Mouse (Mus musculus) thymus, postnatal 14 days (tissue): ENCODE measurements around the gene Sipa1l1.

Experiments used
- DNase-seq: peaks from one replicate; pipeline ENCODE4 v3.0.0; 2021

The Sipa1l1 gene

GRCm38 (mm10) chr12:82340196-82340918, 171.2 kb downstream of the Sipa1l1 start:
- DNase-seq = no peak

DNA sequence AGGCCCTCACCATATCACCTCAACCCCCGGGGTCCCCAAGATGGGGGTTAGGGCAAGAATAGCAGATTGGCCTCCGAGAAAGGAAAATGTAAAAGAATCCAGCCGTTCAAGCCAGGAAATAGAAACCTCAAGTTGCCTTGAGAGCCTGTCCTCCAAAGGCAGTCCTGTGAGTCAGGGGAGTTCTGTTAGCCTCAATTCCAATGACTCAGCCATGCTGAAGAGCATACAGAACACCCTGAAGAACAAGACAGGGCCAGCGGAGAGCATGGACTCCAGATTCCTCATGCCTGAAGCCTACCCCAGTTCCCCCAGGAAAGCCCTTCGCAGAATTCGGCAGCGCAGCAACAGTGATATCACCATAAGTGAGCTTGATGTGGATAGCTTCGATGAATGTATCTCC, 172.1 kb downstream of the Sipa1l1 start:
- DNase-seq = no peak

DNA sequence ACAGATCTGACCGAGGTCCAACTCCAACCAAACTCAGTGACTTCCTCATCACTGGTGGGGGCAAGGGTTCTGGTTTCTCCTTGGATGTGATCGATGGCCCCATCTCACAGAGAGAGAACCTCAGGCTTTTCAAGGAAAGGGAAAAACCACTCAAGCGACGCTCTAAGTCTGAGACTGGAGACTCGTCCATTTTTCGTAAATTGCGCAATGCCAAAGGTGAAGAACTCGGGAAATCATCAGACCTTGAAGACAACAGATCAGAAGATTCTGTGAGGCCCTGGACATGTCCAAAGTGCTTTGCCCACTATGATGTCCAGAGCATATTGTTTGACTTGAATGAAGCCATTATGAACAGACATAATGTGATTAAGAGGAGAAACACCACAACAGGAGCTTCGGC, 172.6 kb downstream of the Sipa1l1 start:
- DNase-seq = no peak

DNA sequence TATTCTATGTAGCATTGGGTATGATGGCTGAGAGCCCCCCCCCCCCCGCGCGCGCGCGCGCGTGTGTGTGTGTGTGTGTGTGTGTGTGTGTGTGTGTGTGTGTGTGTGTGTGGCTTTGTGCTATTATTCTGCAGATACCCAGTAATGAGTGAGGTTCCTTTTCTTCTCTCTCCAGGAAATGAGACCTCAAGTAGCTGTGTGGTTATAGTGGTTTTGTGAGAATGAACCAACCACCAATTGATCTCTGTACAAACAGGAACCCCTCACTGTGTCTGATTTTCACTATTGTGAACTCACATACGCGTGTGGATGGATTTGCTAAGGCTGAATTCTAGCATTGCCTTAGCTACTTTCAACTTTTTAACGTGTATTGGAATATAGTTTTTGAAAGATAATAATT, 181.0 kb downstream of the Sipa1l1 start:
- DNase-seq = peak; percentile 49

- DNase-seq = no peak
Measured at GRCm38 (mm10) chr12:82350891-82351290, 181.8 kb downstream of the Sipa1l1 start.

DNA sequence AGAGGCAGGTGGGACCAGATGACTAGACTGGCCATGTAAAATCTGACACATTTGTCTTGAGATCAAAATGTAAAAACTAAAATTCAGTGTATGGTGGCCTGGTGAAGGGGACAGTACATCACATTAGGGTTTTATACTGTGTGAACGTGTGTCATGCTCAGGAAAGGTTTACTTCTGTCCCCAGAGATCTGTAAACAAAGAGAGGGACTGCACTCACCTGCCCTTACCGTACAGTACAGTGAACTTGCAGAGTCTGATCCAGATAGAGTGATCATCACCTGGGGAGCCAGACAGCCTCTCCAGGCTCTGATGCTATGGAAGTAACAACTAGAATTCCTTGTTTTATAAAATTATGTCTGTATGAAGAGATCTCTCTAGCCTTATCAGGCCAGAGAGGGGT, 184.5 kb downstream of the Sipa1l1 start:
- DNase-seq = no peak

DNA sequence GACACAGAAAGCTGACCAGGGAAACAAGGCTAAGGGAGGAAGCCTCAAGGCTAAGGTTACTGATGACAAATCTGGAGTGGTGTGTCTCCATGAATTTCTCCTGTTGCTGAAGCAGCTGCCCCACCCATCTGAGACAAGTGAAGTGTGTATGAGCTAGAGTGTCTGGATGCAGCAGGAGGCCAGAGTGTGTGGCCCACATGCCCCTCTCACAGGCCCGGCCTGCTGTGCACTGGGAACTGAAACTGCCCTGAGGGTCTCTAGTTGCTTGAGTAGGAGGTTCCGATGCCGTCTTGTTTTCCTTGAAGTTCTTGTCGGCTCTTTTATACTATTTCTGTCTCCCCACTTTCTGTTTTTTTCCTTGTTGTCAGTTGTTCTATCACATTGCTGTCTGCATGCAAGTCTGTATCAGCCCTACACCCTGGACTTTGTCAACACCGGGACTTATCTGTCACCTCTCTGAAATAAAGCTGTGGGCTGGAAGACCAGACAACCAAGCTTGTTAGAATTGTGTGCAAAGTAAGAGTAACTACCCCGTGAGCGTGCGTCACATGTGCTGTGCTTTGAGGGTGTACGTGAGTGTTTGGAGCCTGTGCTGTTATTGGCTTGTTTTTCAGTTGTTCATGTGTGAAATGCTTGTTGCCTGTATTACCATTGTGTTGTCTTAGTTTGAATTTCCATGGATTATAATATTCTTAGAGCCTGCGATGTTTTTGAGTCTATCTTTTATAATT, 186.5 kb downstream of the Sipa1l1 start:
- no peak for DNase-seq

GRCm38 (mm10) chr12:82356476-82356875, 187.4 kb downstream of the Sipa1l1 start:
- DNase-seq = no peak

- DNase-seq = no peak
Measured at GRCm38 (mm10) chr12:82357431-82357830, 188.3 kb downstream of the Sipa1l1 start.

DNA sequence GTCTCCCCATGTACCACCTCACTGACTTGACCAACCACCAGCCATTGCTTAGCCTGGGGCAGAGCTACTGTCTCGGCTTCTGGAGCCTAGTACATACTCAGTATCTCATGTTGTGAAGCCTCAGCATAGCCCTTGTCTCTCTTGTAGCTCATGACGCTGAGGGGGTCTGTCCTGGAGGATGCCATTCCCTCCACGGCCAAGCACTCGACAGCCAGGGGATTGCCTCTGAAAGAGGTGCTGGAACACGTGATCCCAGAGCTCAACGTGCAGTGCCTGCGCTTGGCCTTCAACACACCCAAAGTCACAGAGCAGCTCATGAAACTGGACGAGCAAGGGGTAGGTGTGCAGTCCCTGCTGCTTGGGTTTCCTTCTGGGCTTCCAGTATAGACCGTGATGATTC, 193.7 kb downstream of the Sipa1l1 start:
- DNase-seq = no peak

DNA sequence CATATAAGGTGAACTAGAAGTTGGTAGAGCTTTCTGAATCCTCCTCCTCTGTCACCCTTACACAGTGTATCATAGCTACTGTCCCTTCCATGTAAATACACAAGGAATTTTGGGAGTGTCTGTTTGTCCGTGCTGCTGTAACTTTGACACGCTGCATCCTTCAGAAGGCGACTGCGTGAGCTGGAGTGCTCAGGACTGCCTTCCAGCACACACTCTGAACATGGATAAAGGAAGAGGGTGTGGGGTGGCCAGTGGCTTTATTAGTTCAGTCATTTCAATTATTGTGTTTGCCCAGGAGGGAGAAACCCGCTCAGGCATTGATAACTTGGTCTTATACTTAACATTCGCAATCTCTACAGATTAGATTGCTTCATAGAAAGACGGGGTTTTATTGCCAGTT, 195.1 kb downstream of the Sipa1l1 start:
- no peak for DNase-seq

GRCm38 (mm10) chr12:82365276-82365875, 196.3 kb downstream of the Sipa1l1 start:
- no peak for DNase-seq

DNA sequence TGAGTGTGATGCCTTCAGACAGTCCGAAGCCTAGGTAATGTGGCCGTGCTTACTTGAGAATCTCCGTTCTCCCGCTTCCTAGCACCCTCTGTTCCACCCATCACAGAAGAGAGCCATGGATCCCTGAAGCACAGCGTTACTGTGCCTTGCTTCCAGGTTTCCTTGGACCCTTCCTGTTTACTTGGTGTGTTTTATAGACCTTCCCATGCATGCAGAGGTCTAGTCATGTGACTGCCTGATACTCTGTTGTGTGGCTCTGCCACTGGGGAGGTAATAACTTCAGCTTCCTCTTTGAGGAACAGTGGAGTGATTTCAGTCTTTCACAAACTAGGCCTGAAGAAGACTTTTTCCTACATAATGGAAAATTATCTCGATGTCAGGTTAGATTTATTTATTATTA, 197.6 kb downstream of the Sipa1l1 start:
- no peak for DNase-seq

DNA sequence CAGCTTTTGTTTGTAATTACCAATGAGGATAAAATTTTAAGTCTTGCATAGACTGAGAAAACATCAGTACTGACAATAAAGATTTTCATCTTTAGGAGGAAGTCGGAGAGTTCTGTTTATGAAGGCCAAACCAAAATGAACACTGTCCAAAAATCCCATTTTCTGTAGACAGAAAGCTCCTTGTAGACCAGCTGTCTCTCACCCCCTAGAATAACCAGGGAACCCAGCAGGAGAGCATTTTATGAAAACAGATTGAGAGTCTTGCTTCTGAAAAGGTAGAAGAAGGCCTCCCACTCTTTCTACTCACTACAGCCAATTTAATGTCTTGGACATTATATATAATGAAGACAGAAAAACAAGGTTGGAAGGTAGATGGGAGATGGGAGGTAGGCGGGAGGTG, 198.2 kb downstream of the Sipa1l1 start:
- no peak for DNase-seq

GRCm38 (mm10) chr12:82367986-82368385, 198.9 kb downstream of the Sipa1l1 start:
- DNase-seq = no peak

DNA sequence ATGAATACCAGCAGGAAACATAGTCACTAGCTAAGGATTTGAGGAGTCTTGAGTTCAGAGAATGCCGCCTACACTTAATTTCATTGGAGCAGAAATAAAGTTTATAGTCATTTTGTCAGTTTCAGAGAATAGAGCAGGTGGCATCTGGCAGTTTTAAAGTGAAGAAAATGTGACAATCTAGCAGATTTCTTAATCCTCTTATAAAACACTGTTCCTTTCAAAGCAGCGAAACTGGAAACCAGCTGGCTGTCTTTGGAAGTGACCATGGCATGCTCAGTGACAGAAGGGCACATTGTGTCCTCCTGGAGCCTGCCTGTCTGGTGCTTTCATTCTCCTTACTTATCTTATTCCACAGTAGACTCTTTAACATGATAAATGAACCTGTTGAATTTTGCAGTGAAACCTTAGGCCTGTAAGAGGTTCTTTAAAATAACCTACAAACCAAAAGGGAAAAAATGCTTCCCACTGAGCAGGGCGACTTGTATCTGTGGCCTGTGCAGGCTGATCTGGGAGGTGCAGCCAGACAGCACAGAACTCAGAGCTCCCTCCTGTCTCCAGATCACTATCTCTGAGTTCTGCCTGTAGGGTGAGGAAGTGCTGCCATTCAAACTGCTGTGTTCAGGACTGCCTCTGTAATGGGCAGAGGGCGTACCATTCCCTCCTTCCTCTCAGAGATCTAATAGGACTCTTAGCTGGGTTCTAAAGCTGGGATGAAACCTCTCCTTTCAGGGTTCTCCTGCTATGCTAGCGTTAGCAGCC, 200.5 kb downstream of the Sipa1l1 start:
- DNase-seq = no peak

DNA sequence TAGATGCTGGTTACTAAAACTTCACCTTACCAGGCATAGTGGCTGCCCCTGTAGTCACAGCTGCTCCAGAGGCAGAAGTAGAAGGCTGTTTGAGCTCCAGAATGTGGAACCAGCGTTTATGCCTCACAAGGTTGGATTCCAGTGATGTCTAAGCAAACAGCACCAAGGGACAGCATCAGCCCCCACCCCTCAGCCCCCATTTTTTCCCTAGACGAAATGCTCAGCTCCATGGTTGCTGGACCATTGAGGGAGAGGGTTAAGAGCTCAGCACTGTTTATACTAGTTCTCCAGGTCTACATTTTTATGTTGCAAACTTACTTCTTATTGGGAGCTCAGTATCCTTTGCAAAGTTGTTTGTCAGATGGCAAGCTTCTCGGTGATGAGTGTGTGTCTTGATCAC, 202.1 kb downstream of the Sipa1l1 start:
- no peak for DNase-seq

DNA sequence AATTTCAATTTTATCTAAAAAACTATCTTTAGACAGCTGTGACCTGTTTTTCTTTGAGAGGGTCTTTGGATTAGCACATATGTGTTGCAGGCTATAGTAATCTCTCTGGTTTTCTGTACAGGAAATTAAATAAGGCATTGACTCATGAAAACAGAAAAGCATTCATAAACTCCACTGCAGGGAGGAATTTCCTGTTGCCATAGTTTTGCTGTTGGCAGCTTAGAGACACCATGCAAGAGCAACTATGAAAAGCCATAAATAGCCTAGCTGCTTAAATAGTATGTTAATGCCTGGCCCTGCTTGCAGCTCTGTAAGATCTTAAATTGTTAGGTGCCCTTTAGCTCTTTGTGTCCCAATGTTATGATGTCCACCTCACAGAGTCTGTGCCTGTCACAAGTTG, 204.9 kb downstream of the Sipa1l1 start:
- DNase-seq = no peak

DNA sequence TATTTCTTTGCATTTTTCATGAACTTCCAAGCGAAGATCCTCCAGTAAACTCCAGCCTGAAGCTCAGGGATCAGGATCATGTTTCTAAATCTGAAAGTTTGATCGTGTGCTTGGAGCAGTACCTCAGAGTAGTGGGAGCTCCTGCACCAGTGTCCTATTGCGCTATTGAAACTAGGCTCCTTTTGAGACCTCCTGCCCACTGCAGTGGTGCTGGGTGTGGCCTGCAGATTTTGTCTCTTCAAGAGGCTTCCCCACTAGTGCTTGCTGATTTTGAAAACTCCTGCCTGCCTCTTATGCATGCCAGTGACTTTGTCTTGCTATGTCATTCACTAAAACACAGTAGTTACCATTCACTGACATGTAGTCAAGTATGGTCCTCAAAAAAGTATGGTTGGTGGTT, 213.8 kb downstream of the Sipa1l1 start:
- no peak for DNase-seq

DNA sequence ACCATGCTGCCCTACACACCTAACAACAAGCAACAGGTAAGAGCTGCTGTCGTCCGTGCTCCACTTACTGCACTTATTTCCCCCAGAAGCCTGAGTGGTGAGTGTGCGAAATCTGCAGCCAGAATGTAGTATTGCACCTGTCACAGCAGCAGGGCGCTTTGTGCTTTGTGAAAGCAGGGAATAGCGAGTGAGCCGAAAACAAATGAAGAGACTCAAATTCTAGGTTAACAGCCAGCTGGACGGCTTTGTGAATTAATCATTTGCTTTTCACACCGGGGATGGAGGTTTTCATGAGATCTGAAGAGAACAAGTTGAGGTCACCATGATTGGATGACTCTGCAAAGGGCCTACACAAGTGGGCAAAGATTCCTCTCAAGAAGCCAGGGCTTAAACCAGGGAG, 215.6 kb downstream of the Sipa1l1 start:
- DNase-seq = no peak

GRCm38 (mm10) chr12:82387042-82387441, 217.9 kb downstream of the Sipa1l1 start:
- DNase-seq = no peak

- no peak for DNase-seq
Measured at GRCm38 (mm10) chr12:82387647-82388046, 218.5 kb downstream of the Sipa1l1 start.

GRCm38 (mm10) chr12:82388144-82388543, 219.0 kb downstream of the Sipa1l1 start:
- no peak for DNase-seq
